Mouse (Mus musculus) right cerebral cortex, postnatal 25 days (tissue): ENCODE measurements around the gene Sp9.

Source experiments
- DNase-seq: peaks from one replicate; pipeline ENCODE4 v3.0.0; 2022

Sp9 gene

GRCm38 (mm10) chr2:73314311-73314710 lies 42.6 kb downstream of the Sp9 start:
- no peak for DNase-seq

- no peak for DNase-seq
These were observed 45.7 kb downstream of the Sp9 start for GRCm38 (mm10) chr2:73317426-73317825.

DNA sequence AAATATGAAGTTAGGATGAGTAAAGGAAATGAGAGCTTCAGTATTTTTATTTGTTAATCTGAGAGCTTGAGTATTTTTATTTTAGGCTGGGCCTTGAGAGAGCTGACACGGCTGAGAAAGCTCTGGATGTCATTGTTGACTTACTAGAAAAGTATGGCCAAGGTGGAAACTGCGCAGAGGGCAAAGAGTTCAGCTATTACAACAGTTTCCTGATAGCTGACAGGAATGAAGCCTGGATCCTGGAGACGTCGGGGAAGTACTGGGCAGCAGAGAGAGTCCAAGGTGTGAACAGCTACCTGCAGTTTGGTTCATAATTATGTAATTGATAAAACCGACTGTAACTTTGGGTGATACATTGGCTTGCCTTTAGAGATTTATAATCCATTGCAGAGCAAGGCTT lies 47.5 kb downstream of the Sp9 start:
- DNase-seq, result no peak

- no peak for DNase-seq
These were observed 51.3 kb downstream of the Sp9 start for GRCm38 (mm10) chr2:73322991-73323390.

GRCm38 (mm10) chr2:73325871-73326270 lies 54.1 kb downstream of the Sp9 start:
- no peak for DNase-seq
